Mouse (Mus musculus) lung, embryonic 14.5 days (tissue): ENCODE results near the gene Fam198a. TPM values are rescaled to one million over a fixed set of nuclear protein-coding genes. Genes with fewer than 3 reads are reported as not detected.
"Not testable (repeated sequence)": the region's sequence is repeated elsewhere in the genome, so short reads cannot be mapped to it uniquely, and the experiment has no call there.

Experiments used
- ATAC-seq: fragments of 200-750 bp; cut with Nextera tagmentation; 2 replicates; pipeline ENCODE4 v1.8.0; 2017; ENCODE audit warnings: mild to moderate bottlenecking, moderate TSS enrichment, moderate library complexity; ENCODE audit not compliant: insufficient read depth
- DNase-seq: peaks from one replicate; pipeline ENCODE4 v3.0.0-alpha.2; 2015
- H3K27ac ChIP-seq: fragments of 300-500 bp; sonication (generic); 2 replicates; pipeline ENCODE4 v1.5.1; 2014; ENCODE audit warnings: low read depth, mild to moderate bottlenecking, moderate library complexity
- H3K27me3 ChIP-seq: fragments of 300-500 bp; sonication (generic); 2 replicates; pipeline ENCODE4 v1.6.1; 2014; ENCODE audit warnings: low read length, control low read depth; ENCODE audit not compliant: insufficient read depth
- H3K36me3 ChIP-seq: fragments of 300-500 bp; sonication (generic); 2 replicates; pipeline ENCODE4 v1.6.1; 2014; ENCODE audit warnings: control low read depth; ENCODE audit not compliant: insufficient read depth
- H3K4me1 ChIP-seq: fragments of 300-500 bp; sonication (generic); 2 replicates; pipeline ENCODE4 v1.6.1; 2014; ENCODE audit warnings: antibody characterized with exemption, control low read depth; ENCODE audit not compliant: insufficient read depth
- H3K4me2 ChIP-seq: fragments of 300-500 bp; sonication (generic); 2 replicates; pipeline ENCODE4 v1.6.1; 2014; ENCODE audit warnings: mild to moderate bottlenecking
- H3K4me3 ChIP-seq: fragments of 300-500 bp; sonication (generic); 2 replicates; pipeline ENCODE4 v1.5.1; 2014; ENCODE audit warnings: low read depth, low read length
- H3K9ac ChIP-seq: fragments of 300-500 bp; sonication (generic); 2 replicates; pipeline ENCODE4 v1.6.1; 2014
- H3K9me3 ChIP-seq: fragments of 300-500 bp; sonication (generic); 2 replicates; pipeline ENCODE4 v1.6.1; 2016; ENCODE audit warnings: low read depth, low read length, control low read depth
- CTCF ChIP-seq: IDR thresholded peaks from 2 replicates; pipeline ENCODE4 v1.5.1; 2016; ENCODE audit warnings: antibody characterized with exemption, low read depth
- WGBS: fragments of 180-500 bp; shearing (Covaris S2); extraction: QIAGEN DNeasy Blood & Tissue Kit; methylation state at CpG from one replicate; pipeline ENCODE4 v1.1.7; 2014; 5-methylcytosine and 5-hydroxymethylcytosine counted together
- polyA plus RNA-seq: library from polyadenylated mRNA; unstranded; fragments of >200 nt; fragmentation: Nextera tagmentation; extraction: Ambion mirVana; gene quantifications from 2 replicates; pipeline ENCODE4 v1.2.1, GENCODE M21; 2014

The Fam198a gene
- polyA plus RNA-seq, 1 experiment from 2014 or later = 2.2 TPM

DNA sequence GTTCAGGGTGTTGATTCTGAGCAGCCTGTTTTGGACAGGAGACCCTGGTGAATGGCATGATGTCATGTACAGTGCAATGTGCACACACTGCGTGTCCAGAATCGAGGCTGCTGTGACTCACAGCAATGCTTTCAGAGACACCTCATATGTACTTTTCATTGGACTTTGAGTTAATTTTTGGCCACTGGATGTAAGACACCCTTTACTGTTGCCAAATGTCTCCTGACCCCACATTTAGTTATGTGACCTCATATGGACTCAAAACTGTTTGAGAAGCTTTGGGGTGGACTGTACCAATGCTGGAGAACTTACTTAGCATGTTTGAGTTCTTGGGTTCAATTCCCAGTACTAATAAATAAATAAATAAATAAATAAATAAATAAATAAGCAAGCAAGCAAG is 60.0 kb downstream of the Fam198a start:
- H3K27me3 ChIP-seq = no peaks in the 10 kb centered on the region
- DNase-seq (no peak), ATAC-seq (no peak)
- H3K9me3 ChIP-seq = no peaks in the 10 kb centered on the region
- H3K4me2 ChIP-seq = no peak overlapping the region
- no peak overlapping the region for H3K4me3 ChIP-seq
- no peak for TF ChIP-seq CTCF
- H3K9ac ChIP-seq = no peak overlapping the region
- 66% methylated on average over 2 of the region's 2 CpGs for WGBS
- no peaks in the 10 kb centered on the region for H3K4me1 ChIP-seq
- H3K27ac ChIP-seq = no peak overlapping the region
- H3K36me3 ChIP-seq = no peaks in the 10 kb centered on the region

DNA sequence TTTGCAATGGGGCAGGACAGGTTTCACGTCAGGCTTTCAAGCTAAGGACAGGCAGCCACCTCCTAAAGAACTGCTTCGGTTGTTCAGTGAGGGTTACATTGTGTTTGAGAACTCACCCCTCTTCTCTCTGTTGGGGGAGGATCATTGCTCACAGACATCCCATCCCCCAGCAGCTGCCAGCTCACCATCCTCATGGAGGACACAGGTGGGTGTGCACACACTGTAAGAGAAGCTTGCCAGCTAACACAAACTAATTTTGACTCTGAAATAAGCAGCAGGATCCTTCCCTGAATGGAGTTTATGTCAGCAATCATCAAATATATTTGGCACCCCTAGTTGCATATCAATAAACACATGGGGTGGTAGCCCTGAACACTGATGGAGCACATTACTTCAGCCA is 62.0 kb downstream of the Fam198a start:
- WGBS = 80% methylated on average over 2 of the region's 2 CpGs
- Histone ChIP-seq H3K27me3 (no peaks in the 10 kb centered on the region), H3K9ac (no peak overlapping the region), H3K27ac (no peak overlapping the region), H3K4me3 (no peak overlapping the region), H3K4me1 (no peaks in the 10 kb centered on the region), H3K9me3 (no peaks in the 10 kb centered on the region), H3K4me2 (no peak overlapping the region), H3K36me3 (no peaks in the 10 kb centered on the region)
- no peak for TF ChIP-seq CTCF
- DNase-seq (no peak), ATAC-seq (no peak)

DNA sequence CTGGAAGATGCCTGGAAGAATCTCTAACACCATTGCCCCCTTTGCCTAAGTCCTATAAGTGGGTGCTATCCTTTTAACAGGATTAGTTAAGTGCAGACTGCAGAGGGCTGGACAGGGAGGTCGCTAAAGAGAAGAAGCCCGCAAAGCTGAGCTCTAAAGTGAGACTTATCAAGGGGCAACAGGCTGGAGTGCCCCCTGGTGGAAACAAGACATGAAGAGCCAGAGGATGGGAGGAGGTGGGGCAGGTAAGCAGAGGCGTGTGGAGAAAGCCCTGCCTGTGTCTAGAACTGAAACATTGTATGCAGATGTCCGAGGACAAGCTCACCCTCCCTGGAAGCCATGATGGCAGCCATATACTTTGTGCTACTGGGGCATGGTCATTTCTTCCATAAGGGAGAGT is 62.8 kb downstream of the Fam198a start:
- no peak for ATAC-seq
- no peak overlapping the region for H3K4me3 ChIP-seq
- WGBS = 73% methylated on average over 4 of the region's 4 CpGs
- H3K9ac ChIP-seq = no peak overlapping the region
- no peak for TF ChIP-seq CTCF
- no peaks in the 10 kb centered on the region for H3K4me1 ChIP-seq
- DNase-seq = no peak
- no peak overlapping the region for H3K4me2 ChIP-seq
- H3K27me3 ChIP-seq = no peaks in the 10 kb centered on the region
- H3K9me3 ChIP-seq = no peaks in the 10 kb centered on the region
- H3K27ac ChIP-seq = no peak overlapping the region
- no peaks in the 10 kb centered on the region for H3K36me3 ChIP-seq

DNA sequence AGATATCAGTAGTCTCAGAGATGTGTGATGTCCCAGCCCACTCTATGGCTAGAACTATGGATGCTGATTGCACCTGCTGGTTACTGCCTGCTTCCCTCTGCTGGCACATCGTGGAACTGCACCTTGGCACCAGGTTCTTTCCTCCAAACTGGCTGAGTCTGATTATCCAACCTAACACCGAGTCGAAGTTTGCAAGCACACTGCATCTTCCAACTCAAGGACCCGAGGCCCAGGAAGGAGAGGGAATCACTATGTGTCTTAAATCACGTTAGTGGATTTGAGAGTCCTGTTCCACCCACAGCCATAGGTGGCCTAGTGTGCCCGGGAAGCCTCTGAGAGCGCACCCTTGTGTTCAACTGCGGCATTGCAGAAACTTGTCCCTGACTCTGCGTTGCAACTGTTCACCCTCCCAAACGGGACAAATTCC is 63.5 kb downstream of the Fam198a start:
- peak; percentile 93 for TF ChIP-seq CTCF
- H3K4me1 ChIP-seq = no peaks in the 10 kb centered on the region
- H3K36me3 ChIP-seq = no peaks in the 10 kb centered on the region
- 12% methylated on average over 10 of the region's 10 CpGs for WGBS
- ATAC-seq (0 out of 2 replicates have a peak, but pooled peaks have one; percentile 13), DNase-seq (peak; percentile 87)
- H3K9ac ChIP-seq = no peak overlapping the region
- H3K4me2 ChIP-seq = no peak overlapping the region
- H3K27ac ChIP-seq = no peak overlapping the region
- H3K4me3 ChIP-seq = no peak overlapping the region
- H3K27me3 ChIP-seq = no peaks in the 10 kb centered on the region
- H3K9me3 ChIP-seq = no peaks in the 10 kb centered on the region

DNA sequence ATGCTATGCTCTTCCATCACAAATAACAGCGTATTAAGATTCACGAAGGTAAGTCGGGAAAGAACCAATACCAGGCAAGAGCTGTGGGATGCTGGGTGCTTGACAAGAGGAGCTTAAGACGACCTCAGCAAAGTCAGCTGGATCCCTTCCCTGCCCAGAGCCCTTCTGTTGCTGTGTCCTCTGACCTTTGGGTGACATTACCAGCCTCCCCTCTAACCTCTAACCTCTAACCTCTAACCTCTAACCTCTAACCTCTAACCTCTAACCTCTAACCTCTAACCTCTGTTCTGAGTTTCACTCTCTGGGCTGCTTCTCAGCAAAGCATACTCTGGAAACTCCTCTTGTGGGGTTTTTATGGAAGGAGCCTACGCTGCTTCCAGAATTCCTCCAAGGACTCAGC is 67.3 kb downstream of the Fam198a start:
- TF ChIP-seq CTCF = no peak
- no peak overlapping the region for H3K4me2 ChIP-seq
- ATAC-seq (no peak), DNase-seq (no peak)
- H3K36me3 ChIP-seq = no peaks in the 10 kb centered on the region
- no peaks in the 10 kb centered on the region for H3K4me1 ChIP-seq
- no peak overlapping the region for H3K4me3 ChIP-seq
- H3K27me3 ChIP-seq = no peaks in the 10 kb centered on the region
- no peaks in the 10 kb centered on the region for H3K9me3 ChIP-seq
- no peak overlapping the region for H3K27ac ChIP-seq
- WGBS = 76% methylated on average over 5 of the region's 5 CpGs
- H3K9ac ChIP-seq = no peak overlapping the region

DNA sequence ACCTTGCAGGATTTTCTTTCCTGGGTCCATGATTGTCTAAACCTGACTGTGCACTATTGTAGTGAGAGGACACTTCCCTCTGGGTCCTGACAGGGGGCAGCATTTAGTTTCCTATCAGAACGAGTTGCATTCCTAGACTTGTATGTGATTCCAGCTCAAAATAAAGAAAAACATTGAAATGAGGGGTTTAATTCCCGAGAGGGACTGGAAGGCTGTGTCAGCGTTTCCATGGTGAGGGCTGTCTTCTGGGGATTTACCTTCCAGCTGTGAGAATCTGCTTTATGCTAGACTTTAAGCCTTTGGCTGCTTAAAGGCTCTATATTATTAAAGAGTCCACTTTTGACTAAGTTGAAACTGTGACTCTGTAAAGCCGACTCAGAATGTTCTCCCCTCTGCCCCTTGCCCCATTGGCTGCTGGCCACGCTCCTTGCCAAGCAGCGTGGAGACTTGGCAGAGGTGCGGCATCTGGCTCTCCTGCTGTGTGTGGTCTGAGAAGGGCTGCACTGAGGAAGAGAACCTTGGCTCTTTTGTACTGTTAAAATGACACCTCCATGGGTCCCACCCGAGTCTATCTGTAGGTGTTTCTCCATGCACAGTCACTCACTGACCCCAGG is 68.1 kb downstream of the Fam198a start:
- Histone ChIP-seq H3K27me3 (no peaks in the 10 kb centered on the region), H3K9me3 (no peaks in the 10 kb centered on the region), H3K36me3 (no peaks in the 10 kb centered on the region), H3K27ac (no peak overlapping the region), H3K4me2 (0 out of 2 replicates have a peak overlapping the region, but pooled peaks have one; percentile 21), H3K9ac (no peak overlapping the region), H3K4me3 (no peak overlapping the region), H3K4me1 (no peaks in the 10 kb centered on the region)
- TF ChIP-seq CTCF = peak; percentile 81
- DNase-seq (peak; percentile 89), ATAC-seq (peak; percentile 66; the same call in 1 of the 2 replicates)
- 12% methylated on average over 8 of the region's 8 CpGs for WGBS

DNA sequence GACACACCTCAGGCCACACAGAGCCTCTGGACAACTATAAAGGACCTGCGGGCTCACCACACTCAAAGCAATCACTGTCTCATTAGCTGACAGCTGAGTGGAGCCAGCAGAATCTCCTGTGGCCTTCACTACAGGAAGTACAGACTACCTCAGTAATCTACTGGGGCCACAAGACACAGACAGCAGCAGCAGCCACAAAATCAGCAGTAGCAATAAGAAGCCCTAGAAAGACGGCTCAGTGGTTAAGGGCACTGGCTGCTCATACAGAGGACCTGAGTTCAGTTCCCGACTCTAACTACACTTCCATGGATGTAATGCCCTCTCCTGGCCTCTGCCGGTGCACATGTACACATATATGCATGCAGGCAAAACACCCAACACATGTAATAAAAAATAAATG is 69.5 kb downstream of the Fam198a start:
- ATAC-seq (no peak), DNase-seq (no peak)
- no peaks in the 10 kb centered on the region for H3K4me1 ChIP-seq
- no peak overlapping the region for H3K9ac ChIP-seq
- WGBS = 82% methylated on average over 4 of the region's 4 CpGs
- no peaks in the 10 kb centered on the region for H3K27me3 ChIP-seq
- H3K36me3 ChIP-seq = no peaks in the 10 kb centered on the region
- H3K4me2 ChIP-seq = no peak overlapping the region
- no peak for TF ChIP-seq CTCF
- no peak overlapping the region for H3K27ac ChIP-seq
- H3K4me3 ChIP-seq = no peak overlapping the region
- no peaks in the 10 kb centered on the region for H3K9me3 ChIP-seq

DNA sequence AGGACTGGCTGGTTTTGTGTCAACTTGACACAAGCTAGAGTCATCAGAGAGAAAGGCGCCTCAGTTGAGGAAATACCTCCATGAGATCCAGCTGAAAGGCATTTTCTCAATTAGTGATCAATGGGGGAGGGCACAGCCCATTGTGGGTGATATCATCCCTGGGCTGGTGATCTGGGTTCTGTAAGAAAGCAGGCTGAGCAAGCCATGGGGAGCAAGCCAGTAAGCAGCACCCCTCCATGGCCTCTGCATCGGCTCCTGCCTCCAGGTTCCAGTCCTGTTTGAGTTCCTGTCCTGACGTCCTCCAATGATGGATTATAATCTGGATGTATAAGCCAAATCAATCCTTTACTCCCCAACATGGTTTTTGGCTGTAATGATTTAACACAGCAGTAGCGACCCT is 70.4 kb downstream of the Fam198a start:
- not testable (repeated sequence) for H3K9ac ChIP-seq, H3K4me3 ChIP-seq, DNase-seq, H3K4me2 ChIP-seq, H3K9me3 ChIP-seq, ATAC-seq, H3K4me1 ChIP-seq, H3K36me3 ChIP-seq, H3K27ac ChIP-seq, H3K27me3 ChIP-seq
- 88% methylated on average over 4 of the region's 4 CpGs for WGBS
